Mouse (Mus musculus): ENCODE results near the gene Plekhs1. TPM values are rescaled to one million over a fixed set of nuclear protein-coding genes. Genes with fewer than 3 reads are reported as not detected.

Plekhs1 gene
- polyA plus RNA-seq, 1 experiment, result 0.33 TPM

DNA sequence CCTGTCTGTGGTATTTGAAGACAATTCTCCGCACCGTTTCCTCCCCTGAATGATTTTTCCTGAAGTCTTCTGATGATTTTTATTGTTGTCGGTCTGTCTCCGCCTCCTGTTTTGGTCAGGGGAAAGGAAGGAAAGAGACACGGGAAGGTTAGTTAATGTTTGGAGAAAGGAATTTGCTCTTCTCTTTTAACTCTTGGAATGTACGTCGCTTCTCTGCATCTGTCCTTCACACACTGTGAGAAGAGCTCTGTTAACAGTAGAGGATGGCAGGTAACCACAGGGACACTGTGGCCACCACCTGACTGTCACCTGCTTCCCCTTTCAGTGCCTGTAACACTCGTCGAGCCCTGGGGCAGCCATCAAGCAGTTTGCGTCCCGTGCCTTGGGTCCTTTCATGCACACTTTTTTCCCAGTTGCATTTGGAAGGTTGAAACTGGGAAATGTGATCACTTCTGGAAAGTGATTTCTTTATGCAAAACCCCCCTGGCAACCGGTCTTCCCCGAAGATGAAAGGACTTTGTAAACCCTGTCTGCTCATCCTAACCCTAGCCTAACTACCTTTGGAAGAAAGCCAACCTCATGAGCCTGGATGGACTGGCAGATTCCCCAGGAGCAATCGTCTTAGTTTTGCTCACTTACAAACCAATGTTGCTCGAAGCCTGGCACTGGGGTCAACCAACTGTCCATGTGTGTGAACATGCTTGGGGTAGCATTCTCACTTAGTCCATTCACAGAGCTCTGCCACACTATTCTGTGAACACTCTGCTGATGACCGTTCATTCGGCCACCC is 36.6 kb upstream of the Plekhs1 start:
- TF ChIP-seq EP300 (IDR thresholded peaks at IDR 0.05; ENCODE audit: insufficient read depth, low read depth, low read length) (no peak), CTCF (IDR thresholded peaks at IDR 0.05; ENCODE audit: low read depth, low read length) (no peak), POLR2A (IDR thresholded peaks at IDR 0.05; ENCODE audit: insufficient read depth, low read length) (no peak)
- no peaks in the 10 kb centered on the region for H3K9me3 ChIP-seq (replicated peaks; ENCODE audit: control insufficient read depth, insufficient read depth, low read length, poor library complexity, severe bottlenecking)
- H3K36me3 ChIP-seq (ENCODE audit: control insufficient read depth, insufficient read depth, low read length, poor library complexity, severe bottlenecking), result no peaks in the 10 kb centered on the region
- no peak overlapping the region for H3K4me3 ChIP-seq (ENCODE audit: low read depth, low read length)
- H3K9ac ChIP-seq (ENCODE audit: low read depth, poor library complexity, severe bottlenecking), result no peak overlapping the region
- no peaks in the 10 kb centered on the region for H3K27me3 ChIP-seq (ENCODE audit: control insufficient read depth, insufficient read depth, low read length, poor library complexity, severe bottlenecking)
- H3K4me1 ChIP-seq (ENCODE audit: control insufficient read depth, insufficient read depth, low read length), result no peaks in the 10 kb centered on the region
- no peak overlapping the region for H3K27ac ChIP-seq (ENCODE audit: insufficient read depth, low read length)

DNA sequence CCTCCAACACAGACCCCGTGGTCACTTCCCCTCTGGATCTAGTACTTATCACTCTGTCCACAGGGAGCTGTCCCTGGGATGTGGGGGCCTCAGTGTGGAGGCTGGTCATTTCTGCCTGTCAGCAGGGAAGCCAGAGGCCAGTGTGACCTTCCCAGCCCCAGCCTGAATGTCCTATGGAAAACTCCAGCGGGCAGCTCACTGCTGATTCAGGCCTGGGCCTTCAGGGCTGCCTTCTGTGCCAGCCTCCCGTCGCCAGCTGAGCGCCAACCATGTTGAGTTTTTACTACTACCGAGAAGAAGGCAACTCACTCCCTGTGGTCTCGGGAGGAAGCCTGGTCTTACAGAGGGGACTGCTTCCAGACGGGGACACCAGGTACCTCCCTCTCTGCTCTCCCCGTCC is 35.9 kb upstream of the Plekhs1 start:
- H3K4me1 ChIP-seq (ENCODE audit: control insufficient read depth, insufficient read depth, low read length), result no peaks in the 10 kb centered on the region
- H3K27me3 ChIP-seq (ENCODE audit: control insufficient read depth, insufficient read depth, low read length, poor library complexity, severe bottlenecking), result no peaks in the 10 kb centered on the region
- no peak overlapping the region for H3K9ac ChIP-seq (ENCODE audit: low read depth, poor library complexity, severe bottlenecking)
- TF ChIP-seq POLR2A (IDR thresholded peaks at IDR 0.05; ENCODE audit: insufficient read depth, low read length) (no peak), EP300 (IDR thresholded peaks at IDR 0.05; ENCODE audit: insufficient read depth, low read depth, low read length) (no peak), CTCF (IDR thresholded peaks at IDR 0.05; ENCODE audit: low read depth, low read length) (no peak)
- no peak overlapping the region for H3K27ac ChIP-seq (ENCODE audit: insufficient read depth, low read length)
- H3K9me3 ChIP-seq (replicated peaks; ENCODE audit: control insufficient read depth, insufficient read depth, low read length, poor library complexity, severe bottlenecking), result no peaks in the 10 kb centered on the region
- H3K36me3 ChIP-seq (ENCODE audit: control insufficient read depth, insufficient read depth, low read length, poor library complexity, severe bottlenecking), result no peaks in the 10 kb centered on the region
- no peak overlapping the region for H3K4me3 ChIP-seq (ENCODE audit: low read depth, low read length)

DNA sequence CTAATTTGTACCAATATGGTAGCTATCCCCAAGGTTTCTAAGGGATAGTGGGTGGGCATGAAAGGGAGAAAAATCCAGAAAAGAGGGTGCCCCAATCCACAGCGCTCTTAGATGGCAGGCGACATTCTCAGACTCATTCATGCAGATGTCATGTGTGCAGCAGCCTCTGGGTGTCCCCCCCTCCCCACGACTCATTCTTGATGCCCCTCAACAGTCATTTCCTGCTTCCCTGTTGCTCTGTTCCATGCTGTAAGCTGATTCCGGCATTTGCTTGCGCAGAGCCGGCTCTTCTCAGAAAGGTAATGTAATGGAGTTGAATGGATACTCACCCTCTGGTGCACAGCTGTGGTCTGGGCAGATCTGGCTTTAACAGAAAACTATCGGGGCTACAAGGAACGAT is 31.1 kb upstream of the Plekhs1 start:
- Histone ChIP-seq H3K4me3 (ENCODE audit: low read depth, low read length) (no peak overlapping the region), H3K9me3 (replicated peaks; ENCODE audit: control insufficient read depth, insufficient read depth, low read length, poor library complexity, severe bottlenecking) (no peaks in the 10 kb centered on the region), H3K4me1 (ENCODE audit: control insufficient read depth, insufficient read depth, low read length) (no peaks in the 10 kb centered on the region), H3K36me3 (ENCODE audit: control insufficient read depth, insufficient read depth, low read length, poor library complexity, severe bottlenecking) (no peaks in the 10 kb centered on the region), H3K9ac (ENCODE audit: low read depth, poor library complexity, severe bottlenecking) (no peak overlapping the region), H3K27ac (ENCODE audit: insufficient read depth, low read length) (no peak overlapping the region), H3K27me3 (ENCODE audit: control insufficient read depth, insufficient read depth, low read length, poor library complexity, severe bottlenecking) (no peaks in the 10 kb centered on the region)
- peak; percentile 21 for TF ChIP-seq CTCF (IDR thresholded peaks at IDR 0.05; ENCODE audit: low read depth, low read length)
- no peak for TF ChIP-seq POLR2A (IDR thresholded peaks at IDR 0.05; ENCODE audit: insufficient read depth, low read length)
- TF ChIP-seq EP300 (IDR thresholded peaks at IDR 0.05; ENCODE audit: insufficient read depth, low read depth, low read length), result no peak

DNA sequence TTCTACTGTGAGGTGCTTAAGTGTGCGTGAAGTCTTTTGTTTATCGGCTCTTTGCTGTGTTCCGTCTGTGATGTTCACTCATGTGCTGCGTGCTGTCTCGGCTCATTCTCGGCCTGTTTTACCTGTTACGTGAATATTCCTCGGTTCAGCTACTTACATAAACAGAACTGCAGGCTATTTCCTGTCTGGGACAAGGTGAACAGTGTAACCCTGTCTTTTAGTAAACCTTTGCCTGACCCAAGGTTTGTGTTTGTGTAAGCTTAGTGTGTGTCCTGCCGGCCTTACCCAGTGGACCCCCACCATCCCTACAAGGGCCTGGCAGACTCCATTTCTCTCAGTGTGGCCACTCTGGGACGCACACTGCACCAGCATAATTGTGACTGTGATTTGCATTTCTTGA is 28.7 kb upstream of the Plekhs1 start:
- Histone ChIP-seq H3K4me1 (ENCODE audit: control insufficient read depth, insufficient read depth, low read length) (no peaks in the 10 kb centered on the region), H3K9ac (ENCODE audit: low read depth, poor library complexity, severe bottlenecking) (no peak overlapping the region), H3K9me3 (replicated peaks; ENCODE audit: control insufficient read depth, insufficient read depth, low read length, poor library complexity, severe bottlenecking) (no peaks in the 10 kb centered on the region), H3K27me3 (ENCODE audit: control insufficient read depth, insufficient read depth, low read length, poor library complexity, severe bottlenecking) (no peaks in the 10 kb centered on the region), H3K27ac (ENCODE audit: insufficient read depth, low read length) (no peak overlapping the region), H3K4me3 (ENCODE audit: low read depth, low read length) (no peak overlapping the region), H3K36me3 (ENCODE audit: control insufficient read depth, insufficient read depth, low read length, poor library complexity, severe bottlenecking) (no peaks in the 10 kb centered on the region)
- no peak for TF ChIP-seq POLR2A (IDR thresholded peaks at IDR 0.05; ENCODE audit: insufficient read depth, low read length)

- Histone ChIP-seq H3K9ac (ENCODE audit: low read depth, poor library complexity, severe bottlenecking) (no peak overlapping the region), H3K27me3 (ENCODE audit: control insufficient read depth, insufficient read depth, low read length, poor library complexity, severe bottlenecking) (no peaks in the 10 kb centered on the region), H3K36me3 (ENCODE audit: control insufficient read depth, insufficient read depth, low read length, poor library complexity, severe bottlenecking) (no peaks in the 10 kb centered on the region), H3K4me1 (ENCODE audit: control insufficient read depth, insufficient read depth, low read length) (no peaks in the 10 kb centered on the region), H3K27ac (ENCODE audit: insufficient read depth, low read length) (no peak overlapping the region), H3K4me3 (ENCODE audit: low read depth, low read length) (no peak overlapping the region), H3K9me3 (replicated peaks; ENCODE audit: control insufficient read depth, insufficient read depth, low read length, poor library complexity, severe bottlenecking) (no peaks in the 10 kb centered on the region)
- no peak for TF ChIP-seq EP300 (IDR thresholded peaks at IDR 0.05; ENCODE audit: insufficient read depth, low read depth, low read length)
- no peak for TF ChIP-seq POLR2A (IDR thresholded peaks at IDR 0.05; ENCODE audit: insufficient read depth, low read length)
- no peak for TF ChIP-seq CTCF (IDR thresholded peaks at IDR 0.05; ENCODE audit: low read depth, low read length)
Observed at GRCm38 (mm10) chr19:56433581-56433980, 27.9 kb upstream of the Plekhs1 start.

GRCm38 (mm10) chr19:56436380-56436779 is 25.1 kb upstream of the Plekhs1 start:
- no peak for TF ChIP-seq CTCF (IDR thresholded peaks at IDR 0.05; ENCODE audit: low read depth, low read length)
- TF ChIP-seq EP300 (IDR thresholded peaks at IDR 0.05; ENCODE audit: insufficient read depth, low read depth, low read length), result no peak
- TF ChIP-seq POLR2A (IDR thresholded peaks at IDR 0.05; ENCODE audit: insufficient read depth, low read length), result no peak

More at GRCm38 (mm10) chr19:56436380-56436779, 25.1 kb upstream of the Plekhs1 start:
- Histone ChIP-seq H3K4me3 (ENCODE audit: low read depth, low read length) (no peak overlapping the region), H3K36me3 (ENCODE audit: control insufficient read depth, insufficient read depth, low read length, poor library complexity, severe bottlenecking) (no peaks in the 10 kb centered on the region), H3K27ac (ENCODE audit: insufficient read depth, low read length) (no peak overlapping the region), H3K9me3 (replicated peaks; ENCODE audit: control insufficient read depth, insufficient read depth, low read length, poor library complexity, severe bottlenecking) (no peaks in the 10 kb centered on the region), H3K27me3 (ENCODE audit: control insufficient read depth, insufficient read depth, low read length, poor library complexity, severe bottlenecking) (no peaks in the 10 kb centered on the region), H3K4me1 (ENCODE audit: control insufficient read depth, insufficient read depth, low read length) (no peaks in the 10 kb centered on the region), H3K9ac (ENCODE audit: low read depth, poor library complexity, severe bottlenecking) (no peak overlapping the region)
